Mouse (Mus musculus) cerebellum, adult 9-10 months (tissue): ENCODE data around the gene Gm29564.
"Not testable (repeated sequence)": the region's sequence is repeated elsewhere in the genome, so short reads cannot be mapped to it uniquely, and the experiment has no call there.

Experiments
- DNase-seq: peaks from one replicate; pipeline ENCODE4 v3.0.0; 2022

Gene Gm29564

GRCm38 (mm10) chrY:78212693-78213092 is at the start of gene Gm29564:
Gene Gm29564, plus strand, starts transcription at chrY:78212993.
- not testable (repeated sequence) for DNase-seq
